Mouse (Mus musculus) ES-E14 (cell line): ENCODE measurements around the gene Igfbp7. TPM values are rescaled to one million over a fixed set of nuclear protein-coding genes. Genes with fewer than 3 reads are reported as not detected.

ENCODE experiments used
- DNase-seq: peaks from one replicate; pipeline ENCODE4 v3.0.0-alpha.2; 2013; ENCODE audit warnings: low read depth, low spot score
- H3K27ac ChIP-seq: 2 replicates; pipeline ENCODE4 v1.5.1; 2012; ENCODE audit warnings: low read depth, mild to moderate bottlenecking, low read length, moderate library complexity, mixed read lengths; ENCODE audit not compliant: poor library complexity, insufficient read depth, severe bottlenecking
- H3K36me3 ChIP-seq: 2 replicates; pipeline ENCODE4 v1.6.1; 2012; ENCODE audit warnings: mild to moderate bottlenecking, low read length, moderate library complexity, mixed read lengths; ENCODE audit not compliant: control insufficient read depth, poor library complexity, insufficient read depth, severe bottlenecking
- H3K4me1 ChIP-seq, 2 experiments: fragments of 150-350 bp in 1 of 2; sonication (generic) in 1 of 2; 2 replicates each; pipeline ENCODE4 v1.6.1; 2012; ENCODE audit warnings: low read length in 2 of 2, mild to moderate bottlenecking in 1 of 2, mixed read lengths in 1 of 2; ENCODE audit not compliant: control insufficient read depth in 2 of 2, insufficient read depth in 2 of 2, poor library complexity in 1 of 2
- H3K4me3 ChIP-seq, 2 experiments: fragments of 150-350 bp in 1 of 2; sonication (generic) in 1 of 2; 2 replicates each; pipeline ENCODE4 v1.5.1; 2012; ENCODE audit warnings: low read length in 2 of 2, low read depth in 1 of 2, mild to moderate bottlenecking in 1 of 2, mixed read lengths in 1 of 2; ENCODE audit not compliant: insufficient read depth in 1 of 2, poor library complexity in 1 of 2, severe bottlenecking in 1 of 2
- H3K9ac ChIP-seq: 2 replicates; pipeline ENCODE4 v1.6.1; 2012; ENCODE audit warnings: low read depth, mild to moderate bottlenecking, low read length, mixed read lengths; ENCODE audit not compliant: poor library complexity, insufficient read depth, severe bottlenecking
- H3K9me3 ChIP-seq: fragments of 150-350 bp; sonication (generic); 2 replicates; pipeline ENCODE4 v1.6.1; 2012; ENCODE audit warnings: low read depth, mild to moderate bottlenecking, low read length; ENCODE audit not compliant: control insufficient read depth, insufficient read depth
- CHD2 ChIP-seq: IDR thresholded peaks from 2 replicates; pipeline ENCODE4 v1.6.1; 2014; ENCODE audit warnings: mild to moderate bottlenecking, low read depth, low read length, inconsistent platforms
- HCFC1 ChIP-seq: IDR thresholded peaks from 2 replicates; pipeline ENCODE4 v1.6.1; 2012; ENCODE audit warnings: low read length, inconsistent platforms, borderline replicate concordance; ENCODE audit not compliant: insufficient read depth
- MAFK ChIP-seq: IDR thresholded peaks from 2 replicates; pipeline ENCODE4 v1.6.1; 2014; ENCODE audit warnings: mild to moderate bottlenecking, low read depth, low read length, inconsistent platforms; ENCODE audit not compliant: insufficient read depth
- ZC3H11A ChIP-seq: IDR thresholded peaks from 2 replicates; pipeline ENCODE4 v1.6.1; 2012; ENCODE audit warnings: low read depth, mild to moderate bottlenecking, inconsistent platforms, low read length, borderline replicate concordance
- ZNF384 ChIP-seq: IDR thresholded peaks from 2 replicates; pipeline ENCODE4 v1.6.1; 2012; ENCODE audit warnings: low read depth, low read length, inconsistent platforms
- in situ Hi-C, 2 experiments: fragments of 600-800 bp; cut with MboI; formaldehyde crosslinking; loops; one replicate each; pipeline ENCODE4 v1.15.1; 2025; ENCODE audit warnings: low sequenced_read_pairs in 2 of 2, inconsistent platforms in 1 of 2; ENCODE audit not compliant: unreplicated experiment in 2 of 2
- total RNA-seq: library from RNA; depleted of rRNA; stranded (reverse); fragments of 300-350 nt; gene quantifications from 2 replicates; pipeline ENCODE4 v1.2.3, GENCODE M21; 2012

Gene Igfbp7
- total RNA-seq, 1 experiment = 65.2 TPM

DNA sequence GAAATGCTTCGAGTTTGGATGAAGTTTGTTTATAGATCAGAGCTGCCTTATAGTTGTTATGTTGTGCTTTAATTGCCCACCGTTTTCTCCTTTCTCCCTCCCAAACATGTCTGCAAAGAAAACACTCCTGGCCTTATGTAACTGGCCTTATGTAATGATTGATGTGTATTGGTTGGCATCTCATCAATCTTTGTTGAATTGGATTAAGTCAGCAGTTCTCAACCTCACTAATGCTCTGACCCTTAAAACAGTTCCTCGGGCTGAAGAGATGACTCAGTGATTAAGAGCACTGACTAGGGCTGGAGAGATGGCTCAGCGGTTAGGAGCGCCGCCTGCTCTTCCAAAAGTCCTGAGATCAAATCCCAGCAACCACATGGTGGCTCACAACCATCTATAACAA, 92.9 kb downstream of the Igfbp7 start:
- H3K4me1 ChIP-seq = peaks cover 0 to 3% of the 10 kb centered on the region in 2 experiments; a peak in 1 of 4 replicates
- DNase-seq = no peak
- TF ChIP-seq MAFK (no peak), HCFC1 (no peak), CHD2 (no peak), ZC3H11A (no peak), ZNF384 (no peak)
- no peak overlapping the region for H3K9ac ChIP-seq
- no peak overlapping the region for H3K27ac ChIP-seq
- in situ Hi-C loops = no loop called here
- no peak overlapping the region for H3K4me3 ChIP-seq
- peaks cover 7% of the 10 kb centered on the region for H3K36me3 ChIP-seq
- no peaks in the 10 kb centered on the region for H3K9me3 ChIP-seq

DNA sequence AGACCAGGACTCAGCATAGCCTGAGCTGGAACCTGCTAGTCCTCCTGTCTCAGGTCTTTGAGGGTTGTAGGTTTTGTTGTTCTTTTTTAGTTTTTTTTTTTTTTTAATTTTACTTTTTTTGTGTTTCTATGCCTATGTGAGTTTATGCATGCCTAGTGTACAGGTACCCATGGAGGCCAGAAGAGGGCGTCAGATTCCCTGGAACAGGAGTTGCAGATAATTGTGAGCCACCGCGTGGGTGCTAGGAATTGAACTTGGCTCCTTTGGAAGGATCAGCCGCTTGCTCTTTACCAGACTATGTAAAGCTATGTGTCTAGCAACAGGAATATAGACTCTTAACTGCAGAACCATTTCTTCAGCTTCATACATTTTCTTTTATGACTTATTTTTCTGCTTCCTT, 93.6 kb downstream of the Igfbp7 start:
- Histone ChIP-seq H3K9ac (no peak overlapping the region), H3K9me3 (no peaks in the 10 kb centered on the region), H3K36me3 (peaks cover 7% of the 10 kb centered on the region), H3K4me3 (no peak overlapping the region), H3K27ac (no peak overlapping the region), H3K4me1 (peaks cover 0 to 3% of the 10 kb centered on the region in 2 experiments; a peak in 1 of 4 replicates)
- no peak for DNase-seq
- TF ChIP-seq HCFC1 (no peak), ZNF384 (peak; percentile 10; the same call in 1 of the 2 replicates), CHD2 (no peak), ZC3H11A (no peak), MAFK (no peak)
- in situ Hi-C loops = no loop called here

DNA sequence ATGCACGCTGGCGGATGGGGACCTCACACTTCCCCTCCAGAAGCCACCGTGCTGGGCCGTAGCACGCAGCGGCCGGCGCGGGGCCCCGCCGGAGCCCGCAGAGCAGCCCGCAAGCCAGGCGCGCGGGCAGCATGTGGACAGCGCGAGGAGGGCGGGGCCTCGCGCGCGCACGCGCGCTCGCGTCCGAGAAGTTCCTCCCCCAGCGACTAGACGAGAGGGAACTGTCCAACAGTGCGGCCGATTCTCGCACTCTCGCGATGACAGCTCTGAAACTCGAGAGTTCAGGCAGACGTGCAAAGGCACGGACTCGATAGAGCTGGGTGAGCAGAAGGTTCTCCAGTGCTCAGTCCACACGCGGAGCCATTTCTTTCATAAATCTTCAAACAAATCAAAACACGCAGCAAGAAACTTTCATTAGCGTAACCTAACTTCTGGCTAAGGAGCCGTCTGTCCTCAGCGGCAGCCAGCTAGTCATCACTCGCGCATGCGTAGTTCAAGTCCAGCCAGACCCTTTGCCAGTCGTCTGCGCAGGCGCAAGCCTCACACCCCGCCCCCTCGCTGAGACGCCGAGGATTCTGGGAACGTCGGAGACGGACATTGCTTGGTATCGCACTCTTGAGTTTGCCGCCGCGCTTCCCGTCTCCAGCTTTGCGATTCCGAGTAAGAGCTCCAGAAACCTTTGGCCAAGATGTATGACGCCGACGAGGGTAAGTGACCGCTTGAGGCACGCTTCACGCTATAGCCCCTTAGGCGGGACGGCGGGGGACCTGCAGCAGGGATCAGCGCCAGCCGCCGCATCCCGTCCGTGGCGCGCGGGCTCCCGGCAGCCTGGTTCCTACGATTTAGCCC, 97.7 kb downstream of the Igfbp7 start, which contains the start of the genes Noa1 and Polr2b:
Gene Noa1 (minus strand): TSS at position 161 of the 849 bp plus-strand sequence.
Gene Polr2b (plus strand): TSS at position 224 of the 849 bp plus-strand sequence.
- Histone ChIP-seq H3K4me3 (peak within 1 kb of the TSS; percentile 66 to 97), H3K9me3 (no peaks in the 10 kb centered on the region), H3K36me3 (peaks cover 1% of the 10 kb centered on the region; the same call in 1 of the 2 replicates), H3K4me1 (peaks cover 0 to 5% of the 10 kb centered on the region in 2 experiments; a peak in 1 of 4 replicates), H3K27ac (peak within 1 kb of the TSS; percentile 37; the same call in 1 of the 2 replicates), H3K9ac (peak within 1 kb of the TSS; percentile 99)
- in situ Hi-C loops = no loop called here
- peak; percentile 97 for DNase-seq
- TF ChIP-seq HCFC1 (peak; percentile 39; the same call in 1 of the 2 replicates), CHD2 (peak; percentile 100), ZC3H11A (no peak), MAFK (no peak)

DNA sequence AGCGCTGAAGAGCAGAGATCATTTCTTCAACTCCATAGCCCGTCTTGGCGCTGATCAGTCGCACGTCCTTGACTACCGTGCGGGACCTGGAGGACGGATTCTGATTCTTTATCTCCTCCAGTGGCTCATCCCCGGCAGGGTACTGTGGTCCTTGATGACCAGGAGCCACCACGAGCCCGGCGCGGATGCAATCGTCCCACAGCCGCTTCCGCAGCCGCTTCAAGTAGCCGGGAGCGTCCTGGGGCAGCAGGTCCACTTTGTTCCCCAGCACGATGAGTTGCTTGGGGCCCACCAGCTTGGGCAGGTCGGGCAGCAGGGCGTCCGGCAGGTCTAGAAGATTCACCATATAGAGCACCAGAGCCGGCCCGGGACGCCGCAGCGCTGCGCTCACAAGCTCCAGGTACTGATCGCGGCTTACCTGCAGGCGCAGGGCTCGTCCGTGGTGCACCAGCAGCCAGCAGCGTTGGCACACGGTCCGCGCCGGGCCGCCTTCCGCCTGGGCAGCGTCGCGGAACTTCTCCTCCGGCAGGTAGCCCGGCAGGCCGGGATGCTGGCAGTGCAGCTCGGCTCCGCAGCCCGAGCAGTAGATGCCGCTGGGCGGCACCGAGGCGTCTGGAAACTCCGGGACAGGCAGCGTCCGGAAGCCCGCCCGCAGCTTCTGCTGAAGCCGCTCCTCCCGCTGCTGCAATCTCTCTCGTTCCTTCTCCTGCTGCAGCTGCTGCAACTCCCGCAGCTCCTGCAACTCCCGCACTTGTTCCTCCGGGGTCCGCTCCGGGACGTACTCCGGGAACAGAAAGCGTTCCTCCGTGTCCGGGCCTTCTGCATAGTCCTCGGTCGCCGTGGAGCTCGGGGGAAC, 98.6 kb downstream of the Igfbp7 start:
- H3K4me1 ChIP-seq = peaks cover 0 to 5% of the 10 kb centered on the region in 2 experiments; a peak in 1 of 4 replicates
- no peaks in the 10 kb centered on the region; the same call in 1 of the 2 replicates for H3K36me3 ChIP-seq
- no peak overlapping the region for H3K27ac ChIP-seq
- in situ Hi-C loops = no loop called here
- H3K4me3 ChIP-seq = peak overlapping the region; percentile 66 to 97
- H3K9me3 ChIP-seq = no peaks in the 10 kb centered on the region
- TF ChIP-seq HCFC1 (no peak), ZNF384 (no peak), ZC3H11A (no peak), CHD2 (no peak), MAFK (no peak)
- no peak for DNase-seq
- peak overlapping the region; percentile 67 for H3K9ac ChIP-seq
